Mouse (Mus musculus) heart, postnatal 36 days (tissue): ENCODE measurements around the gene Tmem52b. TPM values are rescaled to one million over a fixed set of nuclear protein-coding genes. Genes with fewer than 3 reads are reported as not detected.

Source experiments
- DNase-seq, 2 experiments: peaks; one replicate each; pipeline ENCODE4 v3.0.0; 2021 to 2022
- intact Hi-C: fragments of 180-260 bp; cut with DNase I; formaldehyde crosslinking; loops from one replicate; pipeline ENCODE4 v1.15.1; 2025
- total RNA-seq, 2 experiments: library from RNA; stranded (reverse); gene quantifications; 2 replicates each; pipeline ENCODE4 v1.2.3; 2021

Gene Tmem52b
- total RNA-seq, 2 experiments from 2014 or later, result not detected

DNA sequence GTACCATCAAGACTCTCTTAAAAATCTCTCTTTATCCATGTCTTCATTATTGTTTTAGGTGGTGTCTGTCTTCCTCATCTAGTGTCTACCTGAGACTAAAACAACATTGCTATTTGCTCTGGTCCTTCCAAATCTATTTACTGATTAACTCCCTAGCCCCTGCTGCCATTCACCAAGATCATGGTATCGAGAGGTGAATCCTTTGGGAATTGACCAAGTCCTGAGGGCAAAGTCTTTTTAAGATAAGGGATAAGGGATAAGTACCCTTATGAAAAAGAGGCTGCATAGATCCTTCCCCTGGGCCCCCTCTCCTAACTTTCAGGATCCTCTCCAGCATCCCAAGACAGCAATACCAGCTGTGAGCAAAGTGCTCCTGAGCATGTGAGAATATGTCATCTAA is 17.2 kb downstream of the Tmem52b start:
- intact Hi-C loops, result loop anchor here (5.0 to 10.0 kb wide), 2 partner anchors 687 to 1095 kb away; partner anchors contain the start of gene Fkbp4
- DNase-seq, result no peak

DNA sequence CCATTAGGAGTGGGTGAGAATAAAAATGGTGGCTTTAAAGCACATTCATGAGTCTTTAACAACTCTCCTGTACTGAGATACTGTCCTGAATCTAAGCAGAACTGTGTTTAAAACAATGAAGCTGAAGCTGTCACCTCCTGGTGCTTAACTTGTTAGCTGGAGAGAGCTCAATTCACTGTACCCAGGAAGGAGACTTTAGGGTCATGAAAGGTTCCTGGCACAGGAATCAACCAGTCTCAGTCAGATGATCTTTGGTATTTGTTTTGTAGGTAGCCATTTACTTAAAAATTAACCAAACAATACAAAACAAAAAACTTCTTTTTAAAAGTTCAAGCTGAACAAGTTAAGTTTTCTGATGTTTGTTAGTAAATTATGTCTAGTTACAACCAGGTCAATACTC is 17.9 kb downstream of the Tmem52b start:
- DNase-seq, result no peak
- intact Hi-C loops, result loop anchor here (10.0 kb wide), 1 partner anchor 1095 kb away; the partner anchor contains the start of gene Fkbp4

DNA sequence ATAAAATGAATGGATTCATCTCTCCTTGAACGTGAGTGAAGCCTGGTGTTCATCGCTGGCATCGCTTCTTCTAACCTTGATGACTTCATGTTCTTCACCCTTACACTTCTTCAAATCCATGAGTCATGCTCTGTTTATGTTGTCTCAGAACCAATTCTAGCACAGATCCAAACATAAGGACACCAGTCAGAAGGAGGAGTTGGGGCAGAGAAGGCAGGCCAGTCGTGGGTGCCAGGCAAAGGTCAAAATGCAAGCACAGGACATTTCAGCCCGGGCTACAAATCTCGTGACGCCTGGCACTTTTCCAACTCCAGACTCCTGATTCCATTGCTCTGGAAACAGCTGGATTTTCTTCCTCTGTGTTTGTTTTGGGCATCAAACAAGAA is 20.2 kb downstream of the Tmem52b start:
- intact Hi-C loops, result loop anchor here (10.0 kb wide), 1 partner anchor 1098 kb away; the partner anchor contains the start of gene Fkbp4

DNA sequence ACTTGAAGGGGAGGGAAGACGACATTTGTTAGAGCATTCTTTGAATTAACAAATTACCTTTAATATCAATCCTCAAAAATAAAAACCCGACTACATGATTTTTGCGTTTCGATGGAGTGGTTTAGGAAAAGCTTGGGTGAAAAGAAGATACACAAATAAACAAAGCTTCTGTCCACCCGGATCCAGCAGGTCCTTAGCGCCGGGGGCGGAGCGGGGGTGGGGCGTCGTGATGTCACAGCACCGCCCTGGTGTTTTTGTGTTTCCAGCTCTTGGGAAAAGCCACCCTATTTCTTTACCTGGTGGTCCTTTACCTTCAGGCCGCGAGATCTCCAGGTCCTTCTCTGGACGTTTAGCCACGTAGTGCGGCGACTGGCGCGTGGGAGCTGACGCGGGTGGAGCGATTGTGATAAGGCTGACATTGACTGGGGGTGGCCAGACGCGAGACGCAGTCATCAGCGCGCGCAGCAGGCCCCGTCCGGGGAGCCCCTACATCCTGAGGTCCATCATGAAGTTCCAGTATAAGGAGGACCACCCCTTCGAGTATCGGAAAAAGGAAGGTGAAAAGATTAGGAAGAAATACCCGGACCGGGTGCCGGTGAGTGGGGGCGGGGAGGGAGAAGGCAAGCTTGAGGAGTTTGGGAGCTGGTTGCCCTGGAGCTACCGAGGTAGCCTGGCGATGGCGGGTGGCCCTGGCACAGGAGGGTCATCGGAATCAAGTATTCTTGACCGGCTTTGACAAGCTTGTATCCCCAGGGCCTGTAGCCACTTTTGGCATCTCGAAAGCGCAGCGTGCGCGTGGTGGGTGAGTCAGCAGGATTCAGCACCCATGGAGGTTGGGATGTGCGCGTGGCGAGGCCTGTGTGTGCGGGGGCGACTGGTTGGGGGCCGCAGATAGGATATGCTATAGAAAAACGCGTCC is 20.8 kb downstream of the Tmem52b start, which contains the start of gene Gabarapl1:
TSS of gene Gabarapl1 (plus strand) at position 219 of the 919 bp plus-strand sequence.
- intact Hi-C loops, result loop anchor here (10.0 kb wide), 1 partner anchor 1098 kb away; the partner anchor contains the start of gene Fkbp4
- peak; percentile 87 to 88 for DNase-seq

More for the DNA sequence above, 20.2 kb downstream of the Tmem52b start:
- DNase-seq, result peak; percentile 78 to 80

DNA sequence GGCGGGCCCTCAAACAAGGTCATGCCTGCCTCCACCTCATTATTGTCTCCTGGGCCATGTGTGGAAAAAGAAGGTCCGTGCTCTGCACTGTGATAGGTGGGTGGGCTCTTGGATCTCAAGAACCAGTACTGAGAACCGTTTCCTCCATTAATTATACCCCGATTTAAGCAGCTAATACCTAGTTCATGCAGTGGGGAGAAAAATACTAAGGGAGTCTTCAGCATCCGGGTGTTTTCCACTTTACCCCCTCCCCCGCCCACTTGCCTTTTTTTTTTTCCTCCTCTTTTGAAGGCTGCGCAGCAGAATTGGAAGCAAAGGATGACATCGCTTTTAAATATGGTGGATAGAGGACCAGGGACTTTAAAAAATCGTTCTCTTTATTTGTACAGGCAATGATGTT is 21.7 kb downstream of the Tmem52b start:
- intact Hi-C loops, result loop anchor here (10.0 kb wide), 1 partner anchor 1099 kb away; the partner anchor contains the start of gene Fkbp4
- no peak for DNase-seq

DNA sequence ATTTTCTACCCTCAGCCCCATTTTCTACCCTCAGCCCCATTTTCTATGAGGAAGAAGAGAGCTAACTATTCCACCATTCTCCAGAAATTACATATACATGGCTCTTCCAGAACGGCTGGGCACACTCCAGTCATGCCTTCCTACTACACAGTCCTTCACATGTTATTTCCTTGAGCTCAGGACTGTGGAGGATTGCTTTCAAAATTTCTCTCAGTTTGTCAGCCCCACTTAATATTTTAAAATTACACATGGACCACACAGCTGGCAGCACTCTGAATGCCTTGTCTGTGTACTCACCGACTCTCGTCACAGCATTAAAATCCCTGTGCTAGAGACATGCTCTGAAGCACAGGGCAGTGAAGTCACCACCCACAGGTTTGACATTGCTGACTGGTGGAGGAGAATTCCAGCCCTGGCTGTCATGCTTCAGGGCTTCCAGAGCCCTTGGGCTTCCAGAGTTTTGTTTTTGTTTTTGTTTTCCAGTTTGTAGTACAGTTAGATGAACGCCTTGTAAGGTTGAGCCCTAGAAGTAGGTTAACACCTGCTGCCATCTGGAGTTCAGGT is 22.4 kb downstream of the Tmem52b start:
- DNase-seq, result no peak
- intact Hi-C loops, result loop anchor here (10.0 kb wide), 1 partner anchor 1100 kb away; the partner anchor contains the start of gene Fkbp4

DNA sequence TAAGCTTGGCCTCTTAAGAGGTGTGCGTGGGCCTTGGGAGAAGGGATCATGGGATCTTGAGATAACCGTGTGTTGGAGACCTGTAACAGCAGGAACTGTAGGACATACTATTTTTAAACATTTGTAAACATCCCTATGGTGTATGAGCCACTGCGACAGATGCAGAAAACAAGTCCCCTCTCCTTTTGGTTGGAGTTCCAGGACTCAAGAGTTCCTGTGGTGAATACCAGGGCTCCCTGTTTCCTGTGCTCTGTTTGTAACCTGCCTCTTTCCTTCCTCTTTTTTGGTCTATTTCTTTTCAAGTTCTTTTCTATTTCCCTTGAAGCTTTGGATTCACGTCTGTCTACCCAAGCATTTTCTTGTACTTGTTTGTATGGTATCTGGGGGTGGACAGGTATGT is 23.4 kb downstream of the Tmem52b start:
- no peak for DNase-seq
- intact Hi-C loops, result loop anchor here (10.0 kb wide), 1 partner anchor 1101 kb away; the partner anchor contains the start of gene Fkbp4

DNA sequence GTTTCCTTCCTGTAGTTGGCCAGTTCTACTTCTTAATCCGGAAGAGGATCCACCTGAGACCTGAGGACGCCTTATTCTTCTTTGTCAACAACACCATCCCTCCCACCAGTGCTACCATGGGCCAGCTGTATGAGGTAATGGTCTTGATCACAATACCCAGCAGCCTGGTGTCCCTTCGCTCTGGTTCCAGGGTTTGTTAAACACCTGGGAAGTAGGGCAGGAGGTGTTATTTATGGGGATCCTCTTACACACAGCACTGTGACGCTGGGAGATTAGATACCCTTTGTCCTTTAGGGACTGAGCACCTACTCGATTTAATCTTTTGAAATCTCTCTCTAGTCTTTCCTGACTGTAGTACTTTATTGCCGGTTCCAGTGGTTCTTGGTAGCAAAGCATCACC is 26.2 kb downstream of the Tmem52b start:
- intact Hi-C loops, result loop anchor here (10.0 kb wide), 1 partner anchor 1104 kb away; the partner anchor contains the start of gene Fkbp4
- DNase-seq, result no peak

DNA sequence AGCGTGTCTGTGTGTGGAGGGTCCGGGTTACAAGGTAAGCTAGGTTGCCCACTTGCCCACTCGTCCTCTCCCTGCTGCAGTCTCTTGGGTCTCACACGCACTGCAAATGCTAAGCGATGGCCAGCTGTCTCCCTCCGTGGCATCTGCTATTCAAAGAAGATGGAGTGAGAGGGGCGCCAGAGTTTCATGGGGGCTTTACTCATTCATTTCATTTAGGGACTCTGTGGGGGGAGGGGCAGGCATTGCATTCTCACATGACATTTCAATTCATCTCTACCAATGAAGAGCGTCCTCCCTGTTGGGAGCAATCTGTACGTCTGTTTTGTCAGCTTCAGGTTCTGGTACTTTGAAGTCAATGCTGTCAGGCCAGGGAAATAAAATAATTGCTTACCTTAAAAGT is 29.6 kb downstream of the Tmem52b start:
- no peak for DNase-seq
- intact Hi-C loops, result no loop called here

DNA sequence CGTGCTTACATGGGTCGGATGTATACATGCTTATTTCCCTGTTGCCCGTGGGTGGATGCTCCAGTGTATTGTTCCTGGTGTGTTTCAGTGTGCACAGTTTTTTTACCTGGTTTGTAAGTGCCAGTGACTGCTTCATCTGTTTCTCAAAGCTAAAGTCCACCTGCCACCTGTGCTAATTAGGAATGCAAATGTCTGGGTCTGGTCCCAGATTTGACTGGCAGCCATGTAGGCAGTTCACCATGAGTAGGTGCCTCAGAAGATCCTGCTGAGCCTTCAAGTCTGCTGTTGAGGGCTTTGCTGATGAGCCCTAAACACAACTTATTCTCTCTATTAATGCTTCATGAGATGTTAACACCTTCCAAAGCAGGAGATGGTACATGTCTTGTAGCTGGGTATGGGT is 30.2 kb downstream of the Tmem52b start:
- intact Hi-C loops, result no loop called here

DNA sequence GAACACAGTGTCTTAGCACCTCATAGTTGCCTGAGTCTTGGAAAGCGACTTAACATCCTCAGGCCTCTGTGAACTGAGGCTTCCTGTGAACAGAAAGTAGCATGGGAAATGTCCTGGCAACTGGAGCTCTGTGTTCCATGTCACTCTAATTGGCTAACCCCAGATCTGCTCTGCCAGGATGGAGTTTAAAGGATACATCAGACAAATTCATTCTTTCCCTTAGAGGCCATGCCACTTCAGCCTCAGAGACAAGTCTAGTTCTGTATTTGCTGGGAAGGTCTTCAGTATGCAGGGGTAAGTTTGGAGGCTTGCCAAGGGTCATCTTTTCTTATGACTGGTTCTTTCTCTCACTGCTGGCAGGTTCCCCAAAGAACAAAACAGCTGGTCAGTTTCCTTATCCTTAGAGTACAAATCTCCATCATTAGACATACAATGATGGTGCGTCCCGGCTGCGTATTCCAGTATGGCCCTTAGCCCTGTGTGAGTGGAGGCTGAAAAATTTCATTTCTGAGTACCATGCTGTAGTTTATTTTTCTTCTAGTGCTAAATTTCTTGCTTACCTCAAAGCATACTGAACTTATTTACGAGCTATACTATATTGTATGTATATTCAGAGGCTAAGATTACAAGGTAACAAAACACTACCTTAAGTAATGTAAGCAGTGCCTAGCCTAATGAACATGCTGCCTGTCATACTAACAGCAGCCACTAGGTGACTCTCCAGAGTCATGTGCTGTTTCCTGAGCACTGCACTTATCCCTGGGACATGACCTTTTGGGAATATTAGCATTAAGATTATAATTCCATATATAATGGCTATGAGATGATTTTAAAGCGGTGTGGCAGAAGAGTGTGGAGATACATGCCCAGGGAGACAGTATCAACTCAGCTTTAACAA is 31.6 kb downstream of the Tmem52b start:
- intact Hi-C loops, result loop anchor here (2.0 kb wide), 1 partner anchor 15 kb away; no protein-coding TSS in a partner anchor
- peak; percentile 71 to 78 for DNase-seq

More for the DNA sequence above, 30.2 kb downstream of the Tmem52b start:
- no peak for DNase-seq

DNA sequence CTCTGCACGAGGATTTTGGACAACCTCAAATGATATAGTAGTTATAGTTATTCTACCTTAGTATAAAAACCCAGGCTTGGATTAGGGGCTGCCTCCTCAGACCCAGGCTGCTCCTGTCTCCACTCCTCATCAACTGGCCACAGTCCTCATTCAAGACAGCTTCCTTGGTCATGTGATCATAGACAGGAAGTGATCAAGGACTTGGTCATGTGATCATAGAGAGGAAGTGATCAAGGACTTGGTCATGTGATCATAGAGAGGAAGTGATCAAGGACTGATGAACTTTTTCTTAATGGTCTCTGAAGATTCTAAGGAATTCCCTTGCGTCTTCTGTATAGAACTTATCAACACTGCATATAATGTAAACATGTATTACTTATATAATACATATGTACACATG is 34.9 kb downstream of the Tmem52b start:
- intact Hi-C loops, result no loop called here
- no peak for DNase-seq

DNA sequence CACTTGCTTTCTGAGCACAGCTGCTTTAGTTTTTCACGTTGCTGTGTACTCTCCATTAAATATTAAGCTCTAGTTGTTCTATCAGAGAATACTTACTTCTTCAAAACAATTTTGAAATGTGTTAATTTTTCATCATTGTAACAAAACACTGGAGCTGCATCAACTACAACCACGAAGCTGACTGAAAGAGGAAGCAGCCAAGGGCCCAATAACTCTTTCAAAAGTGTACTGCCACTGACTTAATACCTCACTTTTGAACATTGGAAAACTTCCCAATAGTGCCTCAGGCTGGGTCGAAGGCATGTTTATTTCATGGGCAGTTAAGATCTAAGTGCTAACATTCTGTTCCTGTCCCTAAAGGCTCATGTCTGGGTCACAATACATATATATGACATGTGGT is 35.7 kb downstream of the Tmem52b start:
- intact Hi-C loops, result no loop called here

DNA sequence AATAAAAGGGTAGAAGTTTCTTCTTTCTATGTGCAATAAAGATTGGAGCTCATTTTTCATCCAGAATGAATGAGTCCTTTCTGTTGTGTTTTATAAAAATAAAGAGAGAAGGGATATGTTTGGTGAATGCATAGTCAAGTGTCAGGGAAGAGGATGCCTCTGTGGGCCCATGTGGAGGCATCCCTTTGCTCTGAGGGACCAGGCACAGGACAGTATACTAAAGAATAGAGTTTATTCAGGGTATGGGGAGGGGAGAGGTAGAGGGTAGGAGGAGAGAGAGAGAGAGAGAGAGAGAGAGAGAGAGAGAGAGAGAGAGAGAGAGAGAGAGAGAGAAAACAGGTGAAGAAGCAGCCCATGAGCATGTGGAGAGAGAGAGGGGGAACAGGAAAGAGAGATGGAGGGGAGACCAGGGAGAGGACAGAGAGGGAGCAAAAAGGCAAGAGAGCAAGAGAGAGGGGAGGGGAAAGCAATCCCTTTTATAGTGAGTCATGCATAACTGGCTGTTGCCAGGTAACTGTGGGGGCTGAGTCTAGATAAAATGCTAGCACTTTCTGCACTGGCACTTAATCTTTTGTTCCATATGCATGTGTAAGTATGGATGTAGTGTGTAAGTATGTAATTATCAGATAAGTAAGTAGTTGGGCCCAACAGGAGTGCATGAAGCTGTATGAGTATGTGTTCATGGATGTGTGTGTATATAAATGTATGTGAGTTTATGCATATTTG is 45.1 kb downstream of the Tmem52b start:
- no peak for DNase-seq
- intact Hi-C loops, result loop anchor here (2.0 to 5.0 kb wide), 2 partner anchors 13 to 40 kb away; no protein-coding TSS in a partner anchor

More for the DNA sequence above, 35.7 kb downstream of the Tmem52b start:
- DNase-seq, result no peak

DNA sequence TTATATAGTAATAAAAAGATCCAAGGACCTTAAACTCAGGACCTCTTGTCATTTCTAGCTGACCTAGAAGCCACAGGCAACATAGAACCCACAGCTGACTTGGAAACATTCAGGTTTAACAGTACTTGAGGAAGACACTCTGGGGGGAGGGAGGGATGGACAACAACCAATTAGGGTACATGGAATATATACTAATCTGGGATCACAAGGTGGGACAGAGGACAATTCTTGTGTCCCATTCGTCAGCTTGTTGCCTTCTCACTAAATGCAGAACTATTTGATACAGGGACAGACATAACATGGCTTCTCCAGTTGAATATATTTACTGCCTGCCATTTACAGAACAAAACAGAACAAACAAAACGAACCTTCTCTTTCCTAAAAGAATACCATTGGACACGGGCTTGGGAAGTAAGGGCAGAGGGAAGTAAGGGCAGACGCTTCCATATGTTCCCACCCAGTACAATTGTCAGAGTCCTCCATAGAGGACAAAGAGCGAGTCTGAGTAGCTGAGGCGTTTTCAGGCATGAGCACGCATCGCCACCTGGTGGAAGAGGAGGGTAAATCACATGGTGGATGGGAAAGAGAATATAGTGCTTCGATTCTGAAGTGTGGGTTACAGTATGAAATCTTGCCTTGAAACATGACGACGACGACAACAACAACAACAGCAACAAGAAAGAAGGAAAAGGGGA is 46.7 kb downstream of the Tmem52b start:
- DNase-seq, result peak; percentile 64 to 74
- intact Hi-C loops, result loop anchor here (1.0 to 5.0 kb wide), 3 partner anchors 14 to 166 kb away; no protein-coding TSS in a partner anchor

DNA sequence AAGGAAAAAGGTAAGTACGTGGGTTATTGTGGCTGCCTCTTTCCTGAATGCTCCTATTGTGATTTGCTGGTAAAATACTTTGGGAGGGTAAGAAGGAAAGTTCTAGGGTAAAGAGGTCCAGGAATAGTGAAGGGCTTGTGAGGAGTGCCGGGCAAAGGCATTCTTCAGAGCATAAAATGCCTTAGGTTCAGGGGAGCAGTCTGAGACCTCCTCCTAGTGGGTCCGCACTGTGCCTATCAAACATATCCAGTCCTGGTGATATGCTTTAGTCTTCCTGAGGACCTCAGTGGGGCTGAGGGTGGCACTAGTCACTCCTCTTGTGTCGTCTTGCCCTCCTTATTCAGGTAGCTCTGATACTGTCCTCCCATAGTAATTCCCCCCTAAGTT is 47.3 kb downstream of the Tmem52b start:
- intact Hi-C loops, result loop anchor here (1.0 to 5.0 kb wide), 3 partner anchors 15 to 166 kb away; no protein-coding TSS in a partner anchor
- DNase-seq, result no peak

DNA sequence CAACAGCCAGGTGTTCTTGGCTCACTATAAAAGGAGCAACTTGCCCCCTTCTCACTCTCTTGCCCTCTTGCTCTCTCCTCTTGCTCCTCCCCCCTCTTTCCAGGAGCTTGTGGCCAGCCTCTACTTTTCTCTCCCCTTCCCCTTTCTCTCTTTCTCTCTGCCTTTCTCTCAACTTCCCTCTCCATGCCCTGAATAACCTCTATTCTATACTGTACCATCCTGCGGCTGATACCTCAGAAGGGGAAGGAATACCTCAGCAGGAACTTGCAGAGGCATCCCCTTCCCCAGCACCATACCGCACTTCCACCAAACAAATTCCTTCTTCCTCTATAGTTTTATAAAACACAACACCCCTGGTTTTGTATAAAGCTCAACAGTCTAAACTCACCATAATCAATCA is 52.9 kb downstream of the Tmem52b start:
- intact Hi-C loops, result no loop called here
- no peak for DNase-seq
